Mouse (Mus musculus): ENCODE results near the gene Usp37. TPM values are rescaled to one million over a fixed set of nuclear protein-coding genes. Genes with fewer than 3 reads are reported as not detected.
A peak's percentile ranks its signal among the peaks of the same experiment; 100 is the strongest.

Gene Usp37
- polyA plus RNA-seq, 1 experiment from 2014 or later: 9.1 TPM

DNA sequence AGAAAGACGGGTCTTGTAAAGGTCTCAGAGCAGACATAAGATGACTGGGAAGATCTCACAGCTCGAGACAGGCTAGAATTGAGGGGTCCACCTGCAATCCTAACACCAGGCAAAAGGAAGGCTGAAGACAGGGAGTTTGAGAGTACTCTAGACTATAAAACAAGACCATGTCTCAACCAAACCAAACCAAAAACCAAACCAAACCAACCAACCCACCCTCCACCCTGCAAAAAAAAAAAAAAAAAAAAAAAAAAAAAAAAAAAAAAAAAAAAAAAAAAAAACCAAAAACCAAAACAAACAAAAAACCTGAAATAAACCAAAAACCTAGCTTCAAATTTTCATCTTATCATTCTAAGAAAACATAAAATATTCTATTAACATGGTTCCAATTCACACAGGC is 99.5 kb downstream of the Usp37 start:
- TF ChIP-seq EP300 (IDR thresholded peaks at IDR 0.05) (no peak), CTCF (IDR thresholded peaks at IDR 0.05) (no peak)
- Histone ChIP-seq H3K36me3 (ENCODE audit: insufficient read depth, low read length) (peaks cover 16% of the 10 kb centered on the region; the same call in 1 of the 2 replicates), H3K27me3 (replicated peaks; ENCODE audit: insufficient read depth, low read length) (no peaks in the 10 kb centered on the region), H3K9ac (replicated peaks; ENCODE audit: low read depth) (no peak overlapping the region), H3K4me1 (ENCODE audit: insufficient read depth, low read depth, low read length) (no peaks in the 10 kb centered on the region), H3K27ac (ENCODE audit: low read length) (no peak overlapping the region), H3K4me3 (ENCODE audit: low read depth, low read length) (no peak overlapping the region), H3K9me3 (ENCODE audit: low read length) (no peaks in the 10 kb centered on the region), H3K4me2 (replicated peaks; ENCODE audit: low read depth, low read length) (no peak overlapping the region)
- WGBS: 86% methylated on average over 2 of the region's 2 CpGs
- DNase-seq (ENCODE audit: low spot score) (no peak), ATAC-seq (no peak)

DNA sequence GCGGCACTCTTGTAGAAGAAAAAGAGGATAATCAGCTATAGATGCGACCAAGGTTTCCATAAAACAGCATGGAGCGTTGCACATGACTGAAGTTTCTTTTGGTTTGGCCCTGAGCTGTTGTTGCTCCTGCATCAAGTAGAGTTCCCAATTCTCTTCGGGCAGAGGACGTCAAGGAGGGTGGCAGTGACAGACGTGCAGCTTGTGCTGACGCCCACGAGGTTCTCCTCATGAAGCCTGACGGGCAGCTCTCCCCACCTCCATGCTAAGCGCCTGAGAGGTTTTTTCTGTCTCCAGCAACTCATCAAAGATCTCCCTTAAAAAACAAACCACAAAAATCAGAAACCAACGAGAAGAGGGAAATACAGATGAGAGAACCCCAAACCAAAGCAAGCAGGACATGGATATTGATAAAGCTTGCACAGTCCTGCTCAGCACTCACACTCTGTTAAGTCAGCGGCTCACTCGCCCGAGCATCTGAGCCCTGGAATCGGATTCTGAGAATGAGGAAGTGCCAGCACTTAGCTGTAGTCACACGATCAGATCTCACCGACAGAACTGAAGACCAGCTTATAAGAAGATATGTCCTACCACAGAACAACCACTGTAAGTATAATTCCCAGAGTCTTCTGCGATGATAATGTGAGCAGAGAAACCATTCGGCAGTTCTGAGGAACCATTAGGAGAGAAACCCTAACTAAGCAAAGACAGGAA is 104.8 kb downstream of the Usp37 start:
- 86% methylated on average over 19 of the region's 19 CpGs for whole genome bisulfite sequencing
- Histone ChIP-seq H3K27me3 (replicated peaks; ENCODE audit: insufficient read depth, low read length) (no peaks in the 10 kb centered on the region), H3K27ac (ENCODE audit: low read length) (no peak overlapping the region), H3K4me1 (ENCODE audit: insufficient read depth, low read depth, low read length) (no peaks in the 10 kb centered on the region), H3K4me2 (replicated peaks; ENCODE audit: low read depth, low read length) (no peak overlapping the region), H3K36me3 (ENCODE audit: insufficient read depth, low read length) (peaks cover 5% of the 10 kb centered on the region; the same call in 1 of the 2 replicates), H3K4me3 (ENCODE audit: low read depth, low read length) (no peak overlapping the region), H3K9me3 (ENCODE audit: low read length) (no peaks in the 10 kb centered on the region), H3K9ac (replicated peaks; ENCODE audit: low read depth) (no peak overlapping the region)
- DNase-seq (ENCODE audit: low spot score) (no peak), ATAC-seq (no peak)
- no peak for TF ChIP-seq CTCF (IDR thresholded peaks at IDR 0.05)
- TF ChIP-seq EP300 (IDR thresholded peaks at IDR 0.05): no peak

GRCm38 (mm10) chr1:74437702-74438427 is 106.2 kb downstream of the Usp37 start:
- H3K9ac ChIP-seq (replicated peaks; ENCODE audit: low read depth): no peak overlapping the region
- H3K4me1 ChIP-seq (ENCODE audit: insufficient read depth, low read depth, low read length): no peaks in the 10 kb centered on the region
- no peak overlapping the region for H3K27ac ChIP-seq (ENCODE audit: low read length)
- ATAC-seq: peak; percentile 84
- no peaks in the 10 kb centered on the region for H3K9me3 ChIP-seq (ENCODE audit: low read length)
- no peak overlapping the region for H3K4me2 ChIP-seq (replicated peaks; ENCODE audit: low read depth, low read length)
- no peaks in the 10 kb centered on the region for H3K27me3 ChIP-seq (replicated peaks; ENCODE audit: insufficient read depth, low read length)
- no peak overlapping the region for H3K4me3 ChIP-seq (ENCODE audit: low read depth, low read length)
- DNase-seq (ENCODE audit: low spot score): peak; percentile 82
- 56% methylated on average over 8 of the region's 8 CpGs for WGBS
- H3K36me3 ChIP-seq (ENCODE audit: insufficient read depth, low read length): peaks cover 5% of the 10 kb centered on the region; the same call in 1 of the 2 replicates
- TF ChIP-seq CTCF (IDR thresholded peaks at IDR 0.05) (no peak), EP300 (IDR thresholded peaks at IDR 0.05) (no peak)

DNA sequence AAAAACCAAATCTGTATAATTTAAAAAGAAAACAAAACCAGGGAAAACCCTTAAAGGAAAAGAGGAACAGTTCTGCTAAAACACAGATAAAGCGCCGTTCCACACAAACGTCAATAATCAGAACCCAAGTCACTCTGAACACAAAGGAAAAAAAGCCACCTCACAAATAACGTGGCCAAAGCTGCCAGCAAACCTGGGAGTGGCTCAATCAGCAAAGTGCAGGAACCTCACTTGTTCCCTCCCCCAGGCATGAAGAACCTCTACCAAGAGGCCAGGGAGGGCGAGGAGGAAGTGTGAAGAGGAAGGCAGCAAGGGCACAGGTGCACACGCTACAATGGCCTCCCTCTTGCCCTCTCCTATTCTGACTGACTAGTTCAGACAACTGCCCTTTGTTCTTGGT is 108.5 kb downstream of the Usp37 start:
- Histone ChIP-seq H3K36me3 (ENCODE audit: insufficient read depth, low read length) (peaks cover 4% of the 10 kb centered on the region; the same call in 1 of the 2 replicates), H3K27ac (ENCODE audit: low read length) (no peak overlapping the region), H3K9me3 (ENCODE audit: low read length) (no peaks in the 10 kb centered on the region), H3K9ac (replicated peaks; ENCODE audit: low read depth) (no peak overlapping the region), H3K27me3 (replicated peaks; ENCODE audit: insufficient read depth, low read length) (no peaks in the 10 kb centered on the region), H3K4me3 (ENCODE audit: low read depth, low read length) (no peak overlapping the region), H3K4me1 (ENCODE audit: insufficient read depth, low read depth, low read length) (no peaks in the 10 kb centered on the region), H3K4me2 (replicated peaks; ENCODE audit: low read depth, low read length) (no peak overlapping the region)
- DNase-seq (ENCODE audit: low spot score) (peak; percentile 64), ATAC-seq (peak; percentile 34; the same call in 1 of the 2 replicates)
- TF ChIP-seq EP300 (IDR thresholded peaks at IDR 0.05) (no peak), CTCF (IDR thresholded peaks at IDR 0.05) (no peak)
- 55% methylated on average over 6 of the region's 6 CpGs for WGBS

GRCm38 (mm10) chr1:74434596-74434995 is 109.5 kb downstream of the Usp37 start:
- no peak overlapping the region for H3K4me2 ChIP-seq (replicated peaks; ENCODE audit: low read depth, low read length)
- H3K36me3 ChIP-seq (ENCODE audit: insufficient read depth, low read length): no peaks in the 10 kb centered on the region; the same call in 1 of the 2 replicates
- TF ChIP-seq EP300 (IDR thresholded peaks at IDR 0.05) (no peak), CTCF (IDR thresholded peaks at IDR 0.05) (no peak)
- H3K4me3 ChIP-seq (ENCODE audit: low read depth, low read length): no peak overlapping the region
- H3K9ac ChIP-seq (replicated peaks; ENCODE audit: low read depth): no peak overlapping the region
- no peaks in the 10 kb centered on the region for H3K4me1 ChIP-seq (ENCODE audit: insufficient read depth, low read depth, low read length)
- no peak overlapping the region for H3K27ac ChIP-seq (ENCODE audit: low read length)
- no peaks in the 10 kb centered on the region for H3K9me3 ChIP-seq (ENCODE audit: low read length)
- H3K27me3 ChIP-seq (replicated peaks; ENCODE audit: insufficient read depth, low read length): no peaks in the 10 kb centered on the region
- WGBS: 28% methylated on average over 5 of the region's 5 CpGs
- peak; percentile 45 for DNase-seq (ENCODE audit: low spot score)
- ATAC-seq: no peak

- Histone ChIP-seq H3K4me2 (replicated peaks; ENCODE audit: low read depth, low read length) (no peak overlapping the region), H3K9me3 (ENCODE audit: low read length) (no peaks in the 10 kb centered on the region), H3K9ac (replicated peaks; ENCODE audit: low read depth) (no peak overlapping the region), H3K4me1 (ENCODE audit: insufficient read depth, low read depth, low read length) (no peaks in the 10 kb centered on the region), H3K4me3 (ENCODE audit: low read depth, low read length) (no peak overlapping the region), H3K27me3 (replicated peaks; ENCODE audit: insufficient read depth, low read length) (no peaks in the 10 kb centered on the region), H3K27ac (ENCODE audit: low read length) (no peak overlapping the region), H3K36me3 (ENCODE audit: insufficient read depth, low read length) (no peaks in the 10 kb centered on the region; the same call in 1 of the 2 replicates)
- WGBS: 83% methylated on average over 6 of the region's 6 CpGs
- no peak for ATAC-seq
- TF ChIP-seq EP300 (IDR thresholded peaks at IDR 0.05) (no peak), CTCF (IDR thresholded peaks at IDR 0.05) (no peak)
- no peak for DNase-seq (ENCODE audit: low spot score)
Observed at GRCm38 (mm10) chr1:74433220-74433619, 110.9 kb downstream of the Usp37 start.

Data from lung, postnatal 0 days (tissue).